Mouse (Mus musculus) hematopoietic multipotent progenitor cell, adult 10-12 weeks (in vitro differentiated cells): ENCODE results near the gene Dlg4. TPM values are rescaled to one million over a fixed set of nuclear protein-coding genes. Genes with fewer than 3 reads are reported as not detected.

Experiments used
- polyA plus RNA-seq: library from polyadenylated mRNA; stranded (reverse); fragments of >175 nt; gene quantifications from 2 replicates; pipeline ENCODE4 v1.2.3, GENCODE M21; 2012; ENCODE audit warnings: low replicate concordance

Gene Dlg4
- polyA plus RNA-seq, result 12.5 and 18.5 TPM in 2 replicates

DNA sequence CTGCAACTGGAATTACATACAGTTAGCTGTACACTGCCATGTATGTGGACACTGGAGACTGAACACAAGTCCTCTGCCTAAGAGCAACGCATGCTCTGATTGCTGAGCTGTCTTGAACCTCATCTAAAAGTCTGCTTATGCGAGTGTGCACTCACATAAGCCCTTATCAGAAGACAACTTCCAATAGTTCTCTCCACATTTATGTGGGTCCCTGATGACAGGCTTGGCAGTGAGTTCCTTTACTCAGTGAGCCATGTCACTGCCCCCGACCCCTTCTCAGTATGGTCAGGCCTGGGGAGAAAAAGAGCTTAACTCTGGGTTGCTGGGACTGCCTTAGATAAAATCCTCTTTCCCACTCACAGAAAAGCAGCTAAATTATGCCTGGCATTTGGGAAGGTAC lies at the start of gene Dlg4:
TSS of gene Dlg4 (plus strand) at position 274 of the 400 bp plus-strand sequence.

DNA sequence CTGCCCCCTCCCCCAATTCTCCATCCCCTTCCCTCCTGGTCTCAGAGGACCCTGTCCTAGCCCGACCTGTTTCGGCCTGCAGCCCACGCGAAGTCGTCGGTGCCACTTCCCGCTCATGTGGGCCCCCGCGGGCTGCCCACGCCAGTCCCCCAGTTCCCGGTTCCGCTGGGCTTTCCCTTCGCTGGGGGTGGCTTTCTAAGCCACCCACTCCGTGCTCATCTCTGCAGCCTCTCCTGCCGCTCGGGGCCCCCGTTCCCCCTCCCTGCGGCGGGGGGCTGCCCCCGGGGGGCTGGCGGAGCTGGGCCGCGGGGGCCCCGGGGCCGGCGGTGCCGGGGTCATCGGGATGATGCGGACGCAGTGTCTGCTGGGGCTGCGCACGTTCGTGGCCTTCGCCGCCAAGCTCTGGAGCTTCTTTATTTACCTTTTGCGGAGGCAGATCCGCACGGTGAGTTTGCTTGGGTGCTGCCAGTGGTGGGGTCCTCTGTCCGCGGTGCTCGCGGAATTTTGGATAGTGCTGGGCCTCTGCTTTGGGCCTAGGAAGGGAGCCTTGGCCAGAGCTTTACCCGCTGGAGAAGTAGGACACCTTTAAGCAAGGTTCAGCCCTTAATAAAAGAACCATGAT lies 35.5 kb upstream of the Dlg4 start, which contains the start of gene Ctdnep1:
TSS of gene Ctdnep1 (plus strand) at position 16 of the 622 bp plus-strand sequence.

DNA sequence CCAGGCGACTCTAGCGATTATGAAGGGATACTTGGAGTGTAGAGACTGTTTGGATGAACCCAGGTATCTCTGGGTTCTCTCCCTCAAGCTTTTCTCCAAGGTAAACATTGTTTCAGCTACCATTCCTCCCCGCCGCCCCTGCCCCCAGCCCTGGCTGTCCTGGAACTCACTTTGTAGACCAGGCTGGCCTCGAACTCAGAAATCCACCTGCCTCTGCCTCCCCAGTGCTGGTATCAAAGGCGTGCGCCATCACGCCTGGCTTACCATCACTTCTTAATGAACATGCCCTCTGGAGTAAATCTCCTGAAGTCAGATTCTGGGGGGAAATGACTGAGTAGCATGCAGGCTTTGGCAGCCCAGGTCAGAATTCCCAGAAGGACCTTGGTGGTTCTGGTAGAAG lies 34.5 kb upstream of the Dlg4 start, which contains the start of gene Elp5:
TSS of gene Elp5 (minus strand) at position 293 of the 400 bp plus-strand sequence.

DNA sequence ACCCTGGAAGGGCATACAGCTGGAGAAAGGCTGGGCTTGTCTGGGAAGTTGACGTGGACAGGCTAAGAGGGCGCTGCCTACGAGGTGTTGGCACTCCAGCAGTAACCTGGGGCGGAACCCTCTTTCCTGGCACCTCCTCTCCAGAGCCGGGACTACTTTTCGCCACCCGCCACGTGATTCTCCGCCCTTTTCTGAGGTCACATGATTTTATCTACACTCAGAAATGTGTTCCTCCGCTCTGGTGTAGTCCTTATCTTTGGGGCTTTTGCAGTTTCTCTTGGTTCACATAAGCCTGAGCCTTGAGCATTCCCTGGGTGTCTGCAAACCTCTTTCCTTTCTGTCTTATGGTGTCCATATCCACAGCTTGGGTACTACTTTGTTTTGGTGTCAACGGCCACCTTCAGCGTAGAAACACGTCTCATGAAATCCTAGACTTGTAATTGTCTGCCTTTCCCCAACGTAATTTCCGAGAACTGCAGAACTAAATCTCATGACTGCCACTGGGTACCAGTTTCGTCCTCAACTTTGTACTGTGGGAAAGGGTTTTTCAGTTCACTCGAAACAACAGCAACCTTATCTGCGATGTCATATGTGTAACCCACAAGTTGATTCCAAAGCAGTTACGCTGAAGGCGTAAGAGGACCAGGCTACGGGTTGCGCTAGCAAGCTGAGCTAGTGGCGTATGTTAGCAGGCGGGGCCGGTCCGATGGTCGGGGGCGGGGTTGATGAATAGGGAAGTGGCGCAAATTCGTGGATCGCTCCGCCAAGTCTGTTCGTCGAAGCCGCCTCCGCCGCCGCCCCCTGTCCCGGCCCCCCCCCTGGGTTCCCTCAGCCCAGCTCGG lies 25.7 kb upstream of the Dlg4 start, which contains the start of gene Gabarap:
TSS of gene Gabarap (plus strand) at position 294 of the 842 bp plus-strand sequence.

DNA sequence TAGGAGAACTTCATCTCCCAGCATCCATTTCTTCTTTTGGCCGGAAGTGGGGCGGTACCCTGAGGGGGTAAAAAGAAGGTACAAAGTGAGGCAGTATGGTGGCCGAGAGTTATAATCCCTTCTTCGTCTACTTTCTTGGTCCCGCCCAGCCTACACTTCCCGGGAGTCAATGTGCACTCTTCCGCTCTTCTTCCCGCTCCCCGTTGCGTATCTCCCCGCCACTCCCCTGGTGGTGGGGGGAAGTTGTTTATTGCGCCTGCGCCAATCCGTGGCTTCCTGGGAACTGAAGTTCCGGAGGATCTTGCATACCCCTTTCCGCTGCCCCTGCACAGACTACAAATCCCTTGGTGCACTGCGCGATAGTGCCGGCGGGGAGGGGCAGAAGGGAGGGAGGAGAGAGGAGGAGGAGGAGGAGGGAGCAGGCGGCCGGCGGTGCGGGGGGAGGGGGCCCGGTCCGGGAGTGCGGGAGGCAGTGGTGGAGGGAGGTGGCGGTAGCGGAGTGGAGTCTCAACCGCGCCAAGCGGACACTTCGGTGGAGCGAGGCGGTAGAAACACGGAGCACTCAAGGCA lies 21.3 kb upstream of the Dlg4 start, which contains the start of gene Phf23:
TSS of gene Phf23 (plus strand) at position 387 of the 570 bp plus-strand sequence.

DNA sequence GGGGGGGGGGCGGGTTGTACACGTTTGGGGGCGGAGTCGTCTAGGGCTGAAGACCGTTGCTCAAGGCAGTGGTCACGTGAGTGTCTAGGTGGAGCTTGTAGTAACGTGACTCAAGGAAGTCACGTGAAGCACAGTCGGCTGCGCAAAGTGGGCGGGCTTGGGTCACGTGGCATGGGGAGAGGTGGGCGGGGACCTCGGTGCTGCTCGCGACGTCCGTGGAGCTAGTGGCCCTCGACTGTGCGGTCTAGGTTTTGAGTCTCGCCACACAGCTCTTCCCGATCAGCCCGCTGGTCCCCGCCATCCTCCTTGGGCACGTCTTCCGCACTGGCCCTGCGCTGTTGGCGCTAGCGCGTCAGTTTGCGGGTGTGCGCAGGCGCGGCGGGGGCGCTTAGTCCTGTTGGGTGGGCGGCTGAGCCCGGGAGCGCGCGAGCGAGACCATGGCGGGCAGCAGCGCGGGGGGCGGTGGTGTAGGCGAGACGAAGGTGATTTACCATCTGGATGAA lies 16.3 kb upstream of the Dlg4 start, which contains the start of gene Dvl2:
TSS of gene Dvl2 (plus strand) at position 200 of the 503 bp plus-strand sequence.

DNA sequence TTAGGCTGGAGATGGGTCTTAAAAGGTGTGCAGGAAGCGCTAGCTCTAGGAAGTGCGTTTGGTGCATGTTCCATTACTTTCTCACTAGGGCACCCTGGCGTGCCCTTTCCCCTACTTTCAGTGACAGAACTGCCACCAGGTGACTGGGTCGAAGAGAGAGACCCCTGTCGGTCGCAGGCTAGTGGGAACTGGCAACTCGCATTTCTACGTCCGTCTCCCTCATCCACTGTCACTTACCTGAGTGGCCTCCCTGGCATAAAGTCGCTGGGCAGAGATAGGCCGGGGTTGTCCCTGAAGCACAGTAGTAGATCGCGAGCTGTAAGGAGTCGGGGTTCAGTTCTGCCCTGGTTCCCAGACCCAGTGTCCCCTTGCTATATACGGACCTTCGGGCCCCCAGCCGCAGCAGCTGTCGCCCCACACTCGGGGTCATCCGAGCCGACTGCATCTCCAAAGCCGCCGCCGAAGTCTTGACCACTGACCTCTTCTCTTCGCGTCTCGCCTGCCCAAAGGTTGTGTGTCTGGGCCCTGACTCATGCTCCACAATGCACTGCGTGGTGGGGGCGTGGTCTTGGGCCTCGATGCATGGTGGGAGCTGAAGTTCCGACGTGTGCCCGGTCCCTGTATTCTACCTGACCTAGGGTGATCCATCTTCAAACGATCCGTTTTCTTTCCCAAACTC lies 1.7 kb upstream of the Dlg4 start, which contains the start of gene Acadvl:
TSS of gene Acadvl (minus strand) at position 532 of the 679 bp plus-strand sequence.

DNA sequence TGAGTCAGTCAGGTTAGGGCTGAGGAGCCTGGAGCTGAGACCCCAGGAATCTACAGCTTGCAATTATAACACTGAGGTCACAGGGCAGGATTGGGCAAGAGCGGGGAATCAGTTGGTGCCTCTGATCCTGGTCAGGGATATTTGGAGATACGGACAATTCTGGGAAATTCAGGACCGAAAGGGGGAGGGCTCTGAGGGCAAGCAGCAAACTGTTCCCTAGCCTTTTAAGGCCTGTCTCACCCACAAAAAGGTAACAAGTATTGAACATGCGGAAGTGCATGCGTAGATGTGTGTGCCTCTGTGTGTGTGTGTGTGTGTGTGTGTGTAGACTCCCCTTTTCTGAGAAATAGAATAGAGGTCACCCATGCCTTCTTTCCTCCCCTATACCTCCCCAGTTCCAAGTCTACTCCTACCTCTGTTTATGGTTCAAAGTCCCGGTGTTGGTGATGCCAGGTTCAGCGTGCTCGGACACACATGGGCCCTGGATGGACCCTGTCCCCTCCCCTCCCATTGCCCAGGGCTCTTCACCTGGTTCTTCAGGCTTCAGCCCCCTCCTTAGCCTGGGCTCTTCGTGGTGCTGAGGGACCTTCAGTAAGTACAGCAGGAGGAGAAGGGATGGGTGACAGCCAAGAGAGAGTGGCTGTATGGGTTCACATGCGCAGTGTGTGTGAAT lies 37.3 kb downstream of the Dlg4 start, which contains the start of gene Asgr1:
TSS of gene Asgr1 (plus strand) at position 188 of the 673 bp plus-strand sequence.

DNA sequence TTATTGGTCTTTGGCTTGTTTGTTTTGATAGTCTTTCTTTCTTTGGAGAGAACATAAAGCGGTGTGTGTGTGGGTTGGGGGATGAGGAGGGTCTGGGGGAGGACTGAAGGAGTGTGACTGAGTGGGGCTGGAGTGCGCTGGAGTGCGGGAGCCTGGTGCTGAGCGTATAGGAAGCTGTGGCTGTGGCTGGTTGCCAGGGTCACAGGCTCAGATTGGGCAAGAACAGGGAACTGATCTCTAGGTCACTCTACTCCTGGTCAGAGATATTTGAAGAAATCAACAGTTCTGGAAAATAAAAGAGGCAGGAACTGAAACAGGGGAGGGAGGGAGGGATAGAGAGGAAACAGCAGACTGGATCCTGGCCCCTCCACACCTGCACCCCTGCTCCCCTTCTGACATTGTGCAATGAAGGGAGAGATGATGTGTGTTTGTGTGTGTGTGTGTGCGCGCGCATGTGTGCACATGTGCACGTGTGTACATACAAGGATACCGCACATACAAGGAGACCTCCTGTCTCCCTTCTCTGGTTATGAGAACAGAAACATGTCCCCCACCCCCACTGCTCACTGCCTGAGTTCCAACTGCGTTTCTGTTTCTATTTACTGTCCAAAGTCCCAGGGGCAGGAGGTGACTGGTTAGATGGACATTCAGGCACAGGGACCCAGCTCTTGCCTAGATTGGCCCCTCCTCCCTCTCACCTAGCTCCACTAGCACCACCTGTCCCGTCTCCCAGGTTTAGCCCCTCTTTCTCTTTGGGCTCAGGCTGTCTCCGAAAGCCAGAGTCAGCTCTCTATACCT lies 75.4 kb downstream of the Dlg4 start, which contains the start of gene Asgr2:
TSS of gene Asgr2 (plus strand) at position 659 of the 798 bp plus-strand sequence.

Other genes starting within 250 kb of the Dlg4 start
- gene Chrnb1, start 221.0 kb upstream of the Dlg4 start, polyA plus RNA-seq, result 2.3 and 2.5 TPM in 2 replicates
- gene Fgf11, start 215.1 kb upstream of the Dlg4 start, polyA plus RNA-seq, result 0.86 and 1.1 TPM in 2 replicates
- gene Tmem102, start 211.3 kb upstream of the Dlg4 start, polyA plus RNA-seq, result 0.17 and 0.45 TPM in 2 replicates
- gene Gm39566, start 201.6 kb upstream of the Dlg4 start, polyA plus RNA-seq, result not detected in 2 replicates
- not detected in 2 replicates for gene Spem2, start 198.5 kb upstream of the Dlg4 start, polyA plus RNA-seq
- not detected in 2 replicates for gene Spem1, start 194.8 kb upstream of the Dlg4 start, polyA plus RNA-seq
- gene Nlgn2, start 179.2 kb upstream of the Dlg4 start, polyA plus RNA-seq, result 3.5 and 7.7 TPM in 2 replicates
- 239 and 507 TPM in 2 replicates for gene Tmem256, start 178.4 kb upstream of the Dlg4 start, polyA plus RNA-seq
- 37.9 and 61.0 TPM in 2 replicates for gene Plscr3, start 170.6 kb upstream of the Dlg4 start, polyA plus RNA-seq
- gene Tnk1, start 158.2 kb upstream of the Dlg4 start, polyA plus RNA-seq, result 1.7 TPM in 1 of 2 replicates, not detected in the other
- not detected in 2 replicates for gene Tmem95, start 138.9 kb upstream of the Dlg4 start, polyA plus RNA-seq
- gene Kctd11, start 135.5 kb upstream of the Dlg4 start, polyA plus RNA-seq, result 3.0 and 3.7 TPM in 2 replicates
- gene Acap1, start 121.4 kb upstream of the Dlg4 start, polyA plus RNA-seq, result 193 and 275 TPM in 2 replicates
- gene 2810408A11Rik, start 116.0 kb upstream of the Dlg4 start, polyA plus RNA-seq, result 1.1 and 1.5 TPM in 2 replicates
- gene Neurl4, start 115.9 kb upstream of the Dlg4 start, polyA plus RNA-seq, result 67.4 and 137 TPM in 2 replicates
- 109 and 212 TPM in 2 replicates for gene Gps2, start 103.1 kb upstream of the Dlg4 start, polyA plus RNA-seq
- gene Eif5a, start 95.0 kb upstream of the Dlg4 start, polyA plus RNA-seq, result 938 and 1,043 TPM in 2 replicates
- gene Ybx2, start 81.1 kb upstream of the Dlg4 start, polyA plus RNA-seq, result 0.54 and 2.7 TPM in 2 replicates
- gene Slc2a4, start 68.8 kb upstream of the Dlg4 start, polyA plus RNA-seq, result 15.8 TPM in 1 of 2 replicates, not detected in the other
- 0.27 and 0.88 TPM in 2 replicates for gene Cldn7, start 52.2 kb upstream of the Dlg4 start, polyA plus RNA-seq
- 123 and 255 TPM in 2 replicates for gene Ctdnep1, start 35.8 kb upstream of the Dlg4 start, polyA plus RNA-seq
- gene Elp5, start 34.4 kb upstream of the Dlg4 start, polyA plus RNA-seq, result 11.9 and 17.1 TPM in 2 replicates
- 344 and 452 TPM in 2 replicates for gene Gabarap, start 25.8 kb upstream of the Dlg4 start, polyA plus RNA-seq
- gene Phf23, start 21.2 kb upstream of the Dlg4 start, polyA plus RNA-seq, result 67.4 and 84.5 TPM in 2 replicates
- 49.3 and 51.4 TPM in 2 replicates for gene Dvl2, start 16.3 kb upstream of the Dlg4 start, polyA plus RNA-seq
- gene Acadvl, start 1.5 kb upstream of the Dlg4 start, polyA plus RNA-seq, result 24.5 and 32.0 TPM in 2 replicates
- not detected in 2 replicates for gene Asgr1, start 37.1 kb downstream of the Dlg4 start, polyA plus RNA-seq
- 0.13 and 0.17 TPM in 2 replicates for gene Asgr2, start 75.7 kb downstream of the Dlg4 start, polyA plus RNA-seq
- gene Mgl2, start 113.4 kb downstream of the Dlg4 start, polyA plus RNA-seq, result 0.10 TPM in 1 of 2 replicates, not detected in the other
- 1.1 and 2.2 TPM in 2 replicates for gene Clec10a, start 139.3 kb downstream of the Dlg4 start, polyA plus RNA-seq
- 0.42 and 1.8 TPM in 2 replicates for gene Slc16a11, start 195.8 kb downstream of the Dlg4 start, polyA plus RNA-seq
- 4.8 and 6.9 TPM in 2 replicates for gene Slc16a13, start 204.1 kb downstream of the Dlg4 start, polyA plus RNA-seq
- 1.2 and 1.7 TPM in 2 replicates for gene Bcl6b, start 212.9 kb downstream of the Dlg4 start, polyA plus RNA-seq
- 63.8 and 101 TPM in 2 replicates for gene 0610010K14Rik, start 221.0 kb downstream of the Dlg4 start, polyA plus RNA-seq
- gene Gm21988, start 222.9 kb downstream of the Dlg4 start, polyA plus RNA-seq, result 2.8 and 4.1 TPM in 2 replicates
- gene Rnasek, start 222.9 kb downstream of the Dlg4 start, polyA plus RNA-seq, result 44.8 and 229 TPM in 2 replicates
- 0.63 and 0.76 TPM in 2 replicates for gene Alox12, start 238.4 kb downstream of the Dlg4 start, polyA plus RNA-seq